Mouse (Mus musculus) midbrain, embryonic 12.5 days (tissue): ENCODE results near the gene Gm10974. TPM values are rescaled to one million over a fixed set of nuclear protein-coding genes. Genes with fewer than 3 reads are reported as not detected.

Source experiments
- ATAC-seq: fragments of 200-750 bp; cut with Nextera tagmentation; 2 replicates; pipeline ENCODE4 v1.8.0; 2017; ENCODE audit warnings: low read depth, moderate TSS enrichment, moderate library complexity; ENCODE audit not compliant: low FRiP score
- H3K27ac ChIP-seq: fragments of 300-500 bp; sonication (generic); replicated peaks from 2 replicates; pipeline ENCODE4 v1.5.1; 2016; ENCODE audit warnings: mild to moderate bottlenecking
- H3K27me3 ChIP-seq: fragments of 300-500 bp; sonication (generic); 2 replicates; pipeline ENCODE4 v1.6.1; 2016; ENCODE audit warnings: mild to moderate bottlenecking
- H3K36me3 ChIP-seq: fragments of 300-500 bp; sonication (generic); 2 replicates; pipeline ENCODE4 v1.6.1; 2016
- H3K4me1 ChIP-seq: fragments of 300-500 bp; sonication (generic); 2 replicates; pipeline ENCODE4 v1.6.1; 2016
- H3K4me2 ChIP-seq: fragments of 300-500 bp; sonication (generic); replicated peaks from 2 replicates; pipeline ENCODE4 v1.6.1; 2016; ENCODE audit warnings: mild to moderate bottlenecking, moderate library complexity
- H3K4me3 ChIP-seq: fragments of 300-500 bp; sonication (generic); 2 replicates; pipeline ENCODE4 v1.5.1; 2016; ENCODE audit warnings: mild to moderate bottlenecking
- H3K9ac ChIP-seq: fragments of 300-500 bp; sonication (generic); replicated peaks from 2 replicates; pipeline ENCODE4 v1.6.1; 2016; ENCODE audit warnings: mild to moderate bottlenecking, moderate library complexity
- H3K9me3 ChIP-seq: fragments of 300-500 bp; sonication (generic); 2 replicates; pipeline ENCODE4 v1.6.1; 2016; ENCODE audit warnings: mild to moderate bottlenecking
- WGBS: fragments of 180-500 bp; shearing (Covaris S2); methylation state at CpG from one replicate; pipeline ENCODE4 v1.1.7; 2016; 5-methylcytosine and 5-hydroxymethylcytosine counted together
- polyA plus RNA-seq: library from polyadenylated mRNA; unstranded; fragments of >200 nt; fragmentation: Nextera tagmentation; extraction: Ambion mirVana; gene quantifications from 2 replicates; pipeline ENCODE4 v1.2.1, GENCODE M21; 2016

Gm10974 gene
- not detected in 2 replicates for polyA plus RNA-seq

DNA sequence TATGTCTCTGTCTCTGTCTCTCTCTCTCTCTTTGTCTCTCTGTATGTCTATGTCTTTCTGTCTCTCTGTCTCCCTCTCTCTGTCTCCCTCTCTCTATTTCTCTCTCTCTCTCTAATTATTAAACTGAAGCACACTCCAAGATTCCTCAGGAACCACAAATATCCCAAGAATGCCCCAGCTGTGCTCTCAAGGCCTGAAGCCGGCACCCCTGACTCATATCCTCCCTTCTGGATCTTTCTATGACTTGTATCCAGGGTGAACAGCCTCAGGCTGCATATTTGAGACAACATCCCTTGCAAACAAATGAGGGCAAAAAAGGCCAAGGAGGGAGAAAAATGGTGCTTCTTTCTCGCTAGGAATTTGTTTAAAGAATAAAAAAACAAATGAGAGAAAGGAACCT lies at the start of gene Gm10974:
TSS of gene Gm10974 (plus strand) at position 2 of the 400 bp plus-strand sequence.
- Histone ChIP-seq H3K4me3 (no peak within 1 kb of the TSS), H3K36me3 (no peaks in the 10 kb centered on the region), H3K4me2 (no peak within 1 kb of the TSS), H3K27me3 (no peaks in the 10 kb centered on the region), H3K4me1 (no peaks in the 10 kb centered on the region), H3K9me3 (0 out of 2 replicates have a peak, but pooled peaks cover 2% of the 10 kb centered on the region), H3K9ac (no peak within 1 kb of the TSS), H3K27ac (no peak within 1 kb of the TSS)
- ATAC-seq = no peak
- WGBS = 67% methylated on average over 2 of the region's 2 CpGs

DNA sequence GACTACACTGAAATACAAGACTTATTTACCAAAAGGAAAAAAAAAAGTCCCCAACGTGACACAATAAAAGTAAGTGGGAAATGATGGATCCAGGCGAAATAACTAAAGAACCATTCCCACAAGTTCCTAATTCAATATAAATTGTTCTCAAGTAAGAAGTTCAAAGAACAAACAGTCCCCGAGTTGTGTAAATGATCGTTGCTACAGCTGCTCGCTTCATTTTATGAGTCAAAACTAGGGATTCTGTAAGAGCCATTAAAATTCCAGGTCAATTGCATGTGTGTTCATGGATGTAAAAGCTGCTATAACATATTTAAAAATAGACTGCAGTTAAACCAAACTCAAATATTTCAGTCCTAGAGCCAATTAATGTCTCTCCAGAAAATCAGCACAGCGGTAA lies 47.6 kb upstream of the Gm10974 start:
- 87% methylated on average over 6 of the region's 6 CpGs for WGBS

DNA sequence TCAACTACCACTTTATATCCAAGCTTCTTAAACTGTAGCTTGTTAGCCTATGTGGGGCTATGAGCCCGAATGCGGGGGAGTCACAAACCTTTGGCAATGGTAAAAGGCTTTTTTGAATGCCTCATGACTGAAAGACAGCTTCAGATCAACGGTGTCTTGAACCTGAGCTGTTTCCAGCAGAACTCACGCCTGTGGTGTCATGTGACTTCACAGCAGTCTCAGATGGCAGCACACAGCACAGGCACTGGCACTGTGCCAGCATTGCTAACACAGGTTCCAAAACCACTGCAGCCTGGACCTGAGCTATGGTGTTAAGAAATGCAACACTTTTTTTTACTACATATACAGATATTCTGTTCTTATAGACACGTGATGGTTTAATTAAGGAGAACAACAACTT lies 44.7 kb upstream of the Gm10974 start:
- H3K27me3 ChIP-seq = no peaks in the 10 kb centered on the region
- 61% methylated on average over 5 of the region's 5 CpGs for WGBS
- no peak overlapping the region for H3K4me2 ChIP-seq
- H3K36me3 ChIP-seq = no peaks in the 10 kb centered on the region
- H3K4me1 ChIP-seq = peaks cover 6% of the 10 kb centered on the region
- H3K27ac ChIP-seq = no peak overlapping the region
- no peak overlapping the region for H3K4me3 ChIP-seq
- no peaks in the 10 kb centered on the region for H3K9me3 ChIP-seq
- no peak; the same call in 1 of the 2 replicates for ATAC-seq
- no peak overlapping the region for H3K9ac ChIP-seq

More for the DNA sequence above, 47.6 kb upstream of the Gm10974 start:
- no peak overlapping the region for H3K9ac ChIP-seq
- H3K27me3 ChIP-seq = no peaks in the 10 kb centered on the region
- no peak overlapping the region for H3K27ac ChIP-seq
- H3K4me3 ChIP-seq = no peak overlapping the region
- peaks cover 6% of the 10 kb centered on the region; the same call in 1 of the 2 replicates for H3K4me1 ChIP-seq
- peaks cover 2% of the 10 kb centered on the region; the same call in 1 of the 2 replicates for H3K9me3 ChIP-seq
- no peak overlapping the region for H3K4me2 ChIP-seq
- no peak for ATAC-seq
- H3K36me3 ChIP-seq = no peaks in the 10 kb centered on the region

DNA sequence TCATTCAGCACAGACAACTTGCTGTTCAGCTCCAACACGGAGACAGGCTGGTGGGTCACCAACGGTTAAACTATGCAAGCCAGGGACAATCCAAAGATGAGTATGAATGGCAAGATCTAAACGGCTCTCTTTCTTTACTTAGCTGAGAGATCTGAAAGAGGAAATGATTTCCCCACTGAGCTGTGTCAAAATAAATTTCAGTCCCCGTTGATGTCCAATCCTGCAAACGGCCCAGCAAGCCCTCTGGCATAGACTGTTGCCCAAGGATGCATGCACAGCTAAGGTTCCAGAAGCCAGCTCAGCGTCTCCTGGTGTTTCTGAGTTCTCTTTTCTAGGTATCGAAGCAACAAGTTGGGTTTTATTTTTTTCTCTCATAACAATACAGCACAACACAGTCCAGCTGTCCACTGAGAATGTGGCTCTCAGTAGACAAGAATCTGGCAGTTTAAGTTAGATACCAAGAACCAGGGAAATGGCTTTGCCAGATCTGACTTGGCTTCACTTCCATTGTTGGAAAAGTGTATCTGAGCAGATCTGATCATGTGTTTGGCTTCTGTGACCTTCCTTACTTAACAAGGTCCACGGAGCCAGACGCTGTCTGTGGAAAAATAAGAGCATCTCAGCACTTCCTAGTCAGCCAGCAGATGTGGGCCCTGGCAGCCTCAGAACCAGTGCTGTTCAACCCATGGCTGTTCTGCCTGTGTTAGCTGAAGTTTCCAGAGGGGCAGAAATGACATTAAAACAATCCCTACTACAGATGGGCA lies 42.3 kb upstream of the Gm10974 start:
- no peaks in the 10 kb centered on the region for H3K27me3 ChIP-seq
- H3K9ac ChIP-seq = no peak overlapping the region
- 78% methylated on average over 9 of the region's 9 CpGs for WGBS
- H3K27ac ChIP-seq = no peak overlapping the region
- no peaks in the 10 kb centered on the region for H3K9me3 ChIP-seq
- no peak overlapping the region for H3K4me3 ChIP-seq
- ATAC-seq = no peak
- H3K36me3 ChIP-seq = no peaks in the 10 kb centered on the region
- H3K4me1 ChIP-seq = peaks cover 6% of the 10 kb centered on the region
- H3K4me2 ChIP-seq = no peak overlapping the region

DNA sequence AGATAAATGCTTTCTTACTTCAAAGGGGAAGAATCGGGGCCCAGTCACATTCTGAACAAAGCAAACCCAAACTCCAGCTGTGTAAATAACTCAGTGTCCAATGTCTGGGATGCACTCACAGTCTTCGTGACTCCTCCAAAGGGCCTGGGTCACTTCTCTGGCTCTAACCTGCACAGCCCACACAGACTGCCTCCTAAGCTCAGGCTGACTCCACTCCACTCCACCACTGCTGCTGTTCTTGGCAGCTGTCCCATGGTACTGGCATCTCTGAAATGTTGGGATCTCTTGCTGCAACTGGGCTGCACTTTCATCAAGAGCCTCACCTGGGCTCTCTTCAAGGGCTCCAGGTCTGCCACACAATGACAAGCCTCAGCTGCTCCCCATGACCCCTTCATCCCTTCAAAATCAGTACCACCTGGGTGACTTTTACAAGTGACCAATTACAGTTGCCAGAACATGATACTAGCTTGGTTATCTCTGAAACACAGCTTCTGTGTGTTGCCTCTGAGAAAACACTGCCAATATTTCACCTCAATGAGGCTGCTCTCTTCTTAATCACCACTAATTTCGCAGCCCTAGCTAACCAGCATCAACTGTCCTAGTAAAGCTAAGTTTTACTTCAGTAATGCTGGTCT lies 40.2 kb upstream of the Gm10974 start:
- no peaks in the 10 kb centered on the region for H3K9me3 ChIP-seq
- WGBS = 71% methylated on average over 3 of the region's 3 CpGs
- H3K27ac ChIP-seq = no peak overlapping the region
- ATAC-seq = no peak
- peaks cover 6% of the 10 kb centered on the region for H3K4me1 ChIP-seq
- H3K27me3 ChIP-seq = no peaks in the 10 kb centered on the region
- no peak overlapping the region for H3K4me2 ChIP-seq
- H3K9ac ChIP-seq = no peak overlapping the region
- no peaks in the 10 kb centered on the region for H3K36me3 ChIP-seq
- H3K4me3 ChIP-seq = no peak overlapping the region

DNA sequence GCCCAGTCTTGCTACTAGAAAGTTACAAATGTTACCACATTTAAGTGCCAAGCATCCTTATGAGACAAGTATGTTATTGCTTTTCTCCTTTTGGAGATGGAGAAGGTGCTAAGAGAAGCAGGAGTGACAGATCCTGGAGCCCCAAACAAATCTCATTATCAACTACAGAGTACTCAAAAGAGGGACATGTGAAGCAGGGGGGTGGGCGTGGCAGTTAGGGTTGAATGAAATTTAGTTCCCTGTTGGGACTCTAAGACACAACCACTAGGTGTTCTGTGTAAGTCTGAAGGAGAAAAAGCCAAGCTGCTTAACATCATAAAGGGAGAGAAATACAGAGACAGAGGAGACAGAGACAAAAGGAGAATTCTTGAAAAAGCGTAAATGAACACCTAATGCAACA lies 38.2 kb upstream of the Gm10974 start:
- Histone ChIP-seq H3K9me3 (no peaks in the 10 kb centered on the region), H3K4me2 (no peak overlapping the region), H3K4me3 (no peak overlapping the region), H3K27ac (no peak overlapping the region), H3K4me1 (no peaks in the 10 kb centered on the region; the same call in 1 of the 2 replicates), H3K9ac (no peak overlapping the region), H3K27me3 (no peaks in the 10 kb centered on the region), H3K36me3 (no peaks in the 10 kb centered on the region)
- WGBS = 53% methylated on average over 2 of the region's 2 CpGs
- no peak for ATAC-seq

DNA sequence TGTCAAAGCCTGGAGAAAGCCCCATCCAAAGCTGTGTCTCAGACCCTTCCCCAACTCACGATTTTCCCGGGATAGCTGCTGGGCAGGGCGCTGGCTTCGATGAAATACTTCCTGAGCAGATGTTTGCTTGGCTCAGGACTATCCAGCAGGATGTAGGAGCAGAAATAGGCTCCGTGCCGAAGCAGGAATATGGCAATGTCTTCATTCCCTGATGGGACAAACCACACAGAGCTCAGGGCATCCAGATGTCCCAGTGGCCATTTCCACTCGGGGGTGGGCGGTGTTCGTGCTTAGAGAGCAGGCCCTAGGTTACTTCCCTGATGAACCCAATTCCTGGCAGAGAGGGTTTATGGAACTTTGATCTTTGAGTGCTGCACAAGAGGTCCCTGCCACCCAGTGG lies 35.1 kb upstream of the Gm10974 start:
- no peaks in the 10 kb centered on the region for H3K36me3 ChIP-seq
- no peaks in the 10 kb centered on the region for H3K9me3 ChIP-seq
- no peak overlapping the region for H3K9ac ChIP-seq
- no peaks in the 10 kb centered on the region for H3K4me1 ChIP-seq
- ATAC-seq = no peak
- WGBS = 92% methylated on average over 9 of the region's 9 CpGs
- no peaks in the 10 kb centered on the region for H3K27me3 ChIP-seq
- no peak overlapping the region for H3K4me2 ChIP-seq
- no peak overlapping the region for H3K27ac ChIP-seq
- H3K4me3 ChIP-seq = no peak overlapping the region

DNA sequence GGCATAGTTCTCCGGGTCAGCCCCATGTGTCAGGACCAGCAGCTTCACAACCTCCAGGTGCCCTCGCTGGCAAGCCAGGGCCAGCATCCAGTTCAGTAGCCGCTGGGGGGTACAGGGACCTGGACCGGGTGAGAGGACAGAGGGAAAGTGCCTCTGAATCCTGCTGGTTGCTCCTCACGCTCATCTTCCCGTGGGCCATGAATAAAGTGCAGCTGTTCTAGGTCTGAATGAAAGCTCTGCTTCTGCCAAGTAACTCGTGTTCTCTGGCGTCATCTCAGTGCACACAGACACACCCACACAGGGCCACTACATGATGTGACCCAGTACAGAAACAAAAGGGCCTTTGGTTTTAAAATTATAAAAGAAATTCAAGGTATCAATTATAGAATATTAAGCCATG lies 33.4 kb upstream of the Gm10974 start:
- 88% methylated on average over 8 of the region's 8 CpGs for whole genome bisulfite sequencing
- H3K4me3 ChIP-seq = no peak overlapping the region
- ATAC-seq = no peak

DNA sequence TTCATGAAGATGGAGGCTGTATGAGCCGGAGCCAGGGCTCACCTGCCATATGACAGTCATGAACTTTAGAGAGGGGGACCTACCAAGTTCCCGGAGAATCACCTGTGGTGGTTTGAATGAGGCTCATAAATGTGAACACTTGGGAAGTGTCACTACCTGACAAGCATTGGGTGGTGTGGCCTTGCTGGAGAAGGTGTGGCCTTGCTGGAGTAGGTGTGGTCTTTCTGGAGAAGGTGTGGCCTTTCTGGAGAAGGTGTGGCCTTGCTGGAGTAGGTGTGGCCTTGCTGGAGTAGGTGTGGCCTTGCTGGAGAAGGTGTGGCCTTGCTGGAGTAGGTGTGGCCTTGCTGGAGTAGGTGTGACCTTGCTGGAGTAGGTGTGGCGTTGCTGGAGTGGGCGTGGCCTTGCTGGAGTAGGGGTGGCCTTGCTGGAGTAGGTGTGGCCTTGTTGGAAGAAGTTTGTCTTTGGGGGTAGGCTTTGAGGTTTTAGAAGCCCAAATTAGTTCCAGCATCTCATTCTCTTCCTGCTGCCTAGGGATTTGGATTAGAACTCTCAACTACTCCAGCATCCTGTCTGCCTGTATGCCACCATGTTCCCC lies 31.7 kb upstream of the Gm10974 start:
- 84% methylated on average over 4 of the region's 4 CpGs for WGBS
- no peak for ATAC-seq
- H3K9me3 ChIP-seq = no peaks in the 10 kb centered on the region
- H3K4me2 ChIP-seq = no peak overlapping the region
- H3K27ac ChIP-seq = no peak overlapping the region
- no peaks in the 10 kb centered on the region for H3K27me3 ChIP-seq
- no peaks in the 10 kb centered on the region for H3K36me3 ChIP-seq
- no peak overlapping the region for H3K9ac ChIP-seq
- H3K4me1 ChIP-seq = no peaks in the 10 kb centered on the region
- H3K4me3 ChIP-seq = no peak overlapping the region

More for the DNA sequence above, 33.4 kb upstream of the Gm10974 start:
- H3K9ac ChIP-seq = no peak overlapping the region
- no peaks in the 10 kb centered on the region for H3K36me3 ChIP-seq
- no peak overlapping the region for H3K4me2 ChIP-seq
- H3K9me3 ChIP-seq = no peaks in the 10 kb centered on the region
- no peaks in the 10 kb centered on the region for H3K4me1 ChIP-seq
- no peaks in the 10 kb centered on the region for H3K27me3 ChIP-seq
- H3K27ac ChIP-seq = no peak overlapping the region

DNA sequence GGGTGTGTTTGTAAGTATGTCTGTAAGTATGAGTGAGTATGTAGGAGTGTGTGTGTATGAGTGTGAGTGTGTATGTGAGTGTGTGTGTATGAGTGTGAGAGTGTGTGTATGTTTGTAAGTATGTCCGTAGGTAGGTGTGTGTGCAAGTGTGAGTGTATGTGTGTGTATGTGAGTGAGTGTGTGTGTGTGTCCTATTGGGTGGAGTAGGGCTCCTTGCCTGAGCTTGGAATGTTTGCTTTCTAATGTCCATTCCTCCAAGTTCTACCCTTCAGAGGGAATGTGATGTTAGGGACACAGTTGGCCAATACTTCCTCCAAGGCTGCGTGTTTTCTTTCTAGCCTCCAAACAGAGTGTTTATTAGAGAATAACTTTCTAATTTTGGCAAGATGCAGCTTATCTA lies 28.8 kb upstream of the Gm10974 start:
- 93% methylated on average over 2 of the region's 2 CpGs for WGBS
- H3K4me2 ChIP-seq = no peak overlapping the region
- H3K4me3 ChIP-seq = no peak overlapping the region
- ATAC-seq = no peak
- no peaks in the 10 kb centered on the region for H3K4me1 ChIP-seq
- H3K27ac ChIP-seq = no peak overlapping the region
- H3K9me3 ChIP-seq = no peaks in the 10 kb centered on the region
- H3K27me3 ChIP-seq = no peaks in the 10 kb centered on the region
- H3K9ac ChIP-seq = no peak overlapping the region
- no peaks in the 10 kb centered on the region for H3K36me3 ChIP-seq

DNA sequence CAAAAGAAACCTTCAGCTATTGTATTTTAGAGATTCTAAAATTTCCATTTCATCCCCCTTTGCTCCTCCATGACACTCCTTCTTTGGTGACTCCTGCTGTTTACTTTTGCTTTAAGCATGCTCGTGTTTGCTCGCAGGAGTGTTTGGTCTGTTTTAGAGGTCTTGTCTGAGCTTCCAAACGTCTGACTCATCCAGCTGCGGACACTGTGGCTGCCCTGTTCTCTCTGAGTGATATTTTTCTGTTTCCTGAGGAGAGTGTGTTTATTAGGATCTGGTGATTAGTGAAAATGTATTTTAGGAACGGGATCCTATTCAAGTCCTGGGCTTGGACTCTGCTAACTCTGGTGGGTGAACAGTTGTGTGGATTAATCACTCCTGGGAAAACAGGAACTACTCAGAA lies 26.1 kb upstream of the Gm10974 start:
- no peak for ATAC-seq
- Histone ChIP-seq H3K36me3 (no peaks in the 10 kb centered on the region), H3K4me2 (no peak overlapping the region), H3K4me3 (no peak overlapping the region), H3K27me3 (no peaks in the 10 kb centered on the region), H3K9me3 (no peaks in the 10 kb centered on the region), H3K27ac (no peak overlapping the region), H3K9ac (no peak overlapping the region), H3K4me1 (no peaks in the 10 kb centered on the region)
- WGBS = 58% methylated on average over 5 of the region's 5 CpGs

DNA sequence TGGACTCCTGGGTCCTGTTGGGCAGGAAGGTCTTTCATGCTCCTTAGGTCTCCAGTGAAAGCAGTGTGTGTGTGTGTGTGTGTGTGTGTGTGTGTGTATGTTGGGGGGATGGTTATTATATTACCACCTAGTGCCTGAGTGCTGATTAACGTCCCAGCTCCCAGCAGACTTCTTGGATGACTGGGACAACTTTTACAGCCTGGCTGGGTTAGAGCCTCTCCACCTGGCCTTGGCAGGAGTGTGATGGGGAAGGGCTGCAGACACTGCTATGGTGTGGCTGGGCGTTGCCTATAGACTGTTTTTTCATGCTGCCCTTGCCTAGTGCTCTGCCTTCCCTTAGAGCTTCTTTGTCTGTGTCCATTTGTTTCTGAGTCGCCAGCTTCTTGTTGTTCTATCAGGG lies 25.7 kb upstream of the Gm10974 start:
- Histone ChIP-seq H3K4me2 (no peak overlapping the region), H3K9me3 (no peaks in the 10 kb centered on the region), H3K36me3 (no peaks in the 10 kb centered on the region), H3K9ac (no peak overlapping the region), H3K27ac (no peak overlapping the region), H3K27me3 (no peaks in the 10 kb centered on the region), H3K4me3 (no peak overlapping the region), H3K4me1 (no peaks in the 10 kb centered on the region)
- WGBS = 67% methylated on average over 3 of the region's 3 CpGs
- ATAC-seq = no peak
